Mouse (Mus musculus): ENCODE results near the gene Rps6kb2.
A peak's percentile ranks its signal among the peaks of the same experiment; 100 is the strongest.

Rps6kb2 gene

DNA sequence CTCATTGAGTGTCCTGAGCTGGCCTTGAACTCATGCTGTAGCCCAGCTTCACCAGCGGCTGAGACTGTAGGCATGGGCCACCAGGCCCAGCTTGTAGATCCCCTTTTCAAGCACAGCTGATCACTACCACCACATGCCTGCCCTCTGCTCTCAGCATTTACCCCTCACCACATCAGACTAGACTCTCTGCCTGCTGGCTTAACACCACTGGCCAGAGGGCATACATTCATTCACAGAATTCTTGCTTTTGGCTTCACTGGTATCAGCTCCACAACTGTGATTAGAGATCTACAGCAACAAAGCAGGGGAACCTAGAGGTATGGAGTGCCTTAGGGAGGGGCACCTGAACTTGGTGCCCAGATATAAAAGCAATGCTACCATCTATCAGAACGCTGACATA lies 42.7 kb downstream of the Rps6kb2 start:
- no peak for DNase-seq (ENCODE audit: low read depth in 2 of 2, low spot score in 2 of 2)

DNA sequence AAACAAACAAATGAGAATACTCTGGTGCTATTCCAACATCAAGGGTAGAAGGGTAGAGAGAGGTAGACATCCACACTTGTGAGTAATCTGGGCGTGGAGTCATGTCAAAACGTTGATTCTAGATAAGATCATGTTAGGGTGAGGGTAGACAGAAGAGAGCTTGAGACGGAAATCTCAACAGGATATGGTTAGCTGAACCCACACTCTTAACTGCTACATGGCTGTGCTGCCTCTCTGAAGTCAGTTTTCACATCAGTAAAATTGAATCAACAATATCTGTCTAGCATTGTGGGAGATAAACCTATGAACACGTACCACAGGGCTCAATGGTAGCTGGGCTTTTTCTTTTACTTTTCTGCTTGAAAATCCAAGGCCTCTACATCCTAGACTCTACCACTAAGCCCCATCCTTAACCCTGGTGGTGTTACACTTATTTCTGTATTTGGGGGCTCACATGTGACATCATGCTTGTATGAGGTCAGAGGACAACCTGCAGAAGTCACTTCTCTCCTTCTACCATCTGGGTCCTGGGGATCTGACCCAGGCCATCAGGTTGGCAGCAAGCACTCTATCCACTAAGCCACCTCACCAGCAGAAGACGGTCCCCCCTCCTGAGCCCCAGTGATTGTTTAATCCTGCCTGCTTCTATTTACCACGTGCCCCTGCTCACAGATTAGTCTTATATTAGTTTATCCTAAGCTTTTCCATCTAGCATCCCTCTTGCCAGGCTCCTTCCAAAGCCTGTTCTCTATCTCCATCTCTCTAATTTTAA lies 43.3 kb downstream of the Rps6kb2 start:
- peak; percentile 68 to 72 for DNase-seq (ENCODE audit: low read depth in 2 of 2, low spot score in 2 of 2)

DNA sequence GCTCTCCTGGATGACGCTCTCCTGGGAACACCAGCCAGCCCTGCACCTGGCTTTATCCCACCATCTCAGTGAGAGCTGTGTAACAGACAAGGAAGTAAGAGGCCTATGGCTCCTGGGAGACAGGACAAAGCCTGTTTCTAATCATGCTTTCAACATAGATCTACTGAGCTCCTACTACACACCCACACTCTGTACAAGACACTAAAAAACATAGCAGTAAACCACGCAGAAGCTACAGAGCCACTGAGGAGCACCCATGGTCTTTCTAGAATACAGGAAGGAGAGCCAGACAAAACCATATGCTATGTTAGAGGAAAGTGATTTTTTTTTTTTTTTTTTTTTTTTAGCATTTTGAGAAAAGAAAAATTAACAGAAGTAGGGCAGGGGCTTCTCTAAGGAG lies 44.8 kb downstream of the Rps6kb2 start:
- DNase-seq (ENCODE audit: low read depth in 2 of 2, low spot score in 2 of 2): no peak

DNA sequence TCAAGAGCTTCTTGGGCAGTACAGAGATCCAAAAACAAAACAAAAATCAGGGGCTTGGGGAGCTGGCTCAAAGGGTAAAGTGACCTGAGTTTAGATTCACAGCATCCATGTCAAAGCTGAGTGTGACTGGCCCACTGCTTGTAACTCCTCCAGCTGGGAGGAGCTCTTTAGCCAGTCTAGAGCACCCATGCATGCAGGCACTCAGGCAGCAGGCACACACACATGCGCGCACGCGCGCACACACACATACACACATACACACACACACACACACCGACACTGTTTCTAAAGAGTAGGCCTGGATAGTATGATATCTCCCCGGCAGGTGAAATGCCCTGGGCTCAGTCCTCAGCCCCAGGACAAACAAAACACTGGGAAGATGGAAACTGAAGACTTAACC lies 46.1 kb downstream of the Rps6kb2 start:
- DNase-seq (ENCODE audit: low read depth in 2 of 2, low spot score in 2 of 2): no peak

DNA sequence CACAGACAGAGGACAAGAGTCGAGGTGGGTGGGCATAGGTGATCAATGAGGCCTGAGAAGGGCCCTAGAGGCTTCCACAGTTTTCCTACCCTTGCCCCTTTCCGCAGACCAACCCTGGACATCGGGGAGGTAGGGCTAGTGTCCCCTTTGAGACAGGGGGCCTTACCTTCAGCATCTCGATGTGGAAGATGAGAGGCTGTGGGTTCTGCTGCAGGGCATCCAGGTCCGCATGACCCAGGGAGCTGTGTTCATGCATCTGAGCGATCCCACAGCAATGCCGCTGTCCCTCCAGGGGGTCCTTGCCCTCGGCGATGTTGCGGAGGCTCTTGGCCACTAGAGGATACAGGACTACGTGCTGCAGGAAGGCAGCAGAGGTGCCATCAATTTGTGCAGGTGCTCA lies 47.3 kb downstream of the Rps6kb2 start:
- no peak for DNase-seq (ENCODE audit: low read depth in 2 of 2, low spot score in 2 of 2)

DNA sequence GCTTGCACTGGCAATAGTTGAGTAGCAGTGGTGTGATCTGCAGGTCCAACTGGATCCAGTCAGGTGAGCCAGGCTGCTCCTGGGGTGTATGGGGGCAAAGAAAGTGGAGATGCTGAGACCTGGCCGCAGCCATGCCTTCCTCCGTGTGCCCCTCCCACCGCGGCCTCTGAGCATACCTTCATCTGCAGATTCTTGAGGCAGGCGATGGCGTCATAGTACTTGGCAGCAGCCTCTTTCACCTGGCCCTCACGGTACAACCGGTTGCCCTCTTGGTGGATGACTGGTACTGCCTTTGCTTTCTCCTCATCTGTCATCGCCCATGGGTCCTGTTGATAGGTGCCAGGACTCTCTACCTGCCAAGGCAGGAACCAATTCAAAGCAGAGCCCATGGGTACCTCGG lies 48.0 kb downstream of the Rps6kb2 start:
- DNase-seq (ENCODE audit: low read depth in 2 of 2, low spot score in 2 of 2): no peak

DNA sequence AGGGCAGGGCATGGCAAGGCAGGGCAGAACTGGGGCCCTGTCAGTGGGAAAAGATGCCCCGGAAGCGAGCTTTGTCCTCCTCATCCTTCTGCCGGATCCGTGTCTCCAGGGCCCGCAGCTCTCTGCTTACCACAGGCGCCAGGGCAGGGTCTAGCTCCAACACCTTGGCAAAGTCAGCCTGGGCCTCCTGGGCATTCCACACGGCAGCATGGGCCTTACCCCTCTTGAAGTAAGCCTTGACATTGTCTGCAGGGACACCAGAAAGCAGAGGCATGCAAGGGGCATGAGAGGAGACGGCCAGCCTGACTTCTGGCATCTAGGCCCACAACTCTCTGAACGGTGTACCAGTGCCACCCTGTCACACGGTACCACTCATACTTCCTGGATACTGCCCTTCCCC lies 48.6 kb downstream of the Rps6kb2 start:
- DNase-seq (ENCODE audit: low read depth in 2 of 2, low spot score in 2 of 2): no peak

DNA sequence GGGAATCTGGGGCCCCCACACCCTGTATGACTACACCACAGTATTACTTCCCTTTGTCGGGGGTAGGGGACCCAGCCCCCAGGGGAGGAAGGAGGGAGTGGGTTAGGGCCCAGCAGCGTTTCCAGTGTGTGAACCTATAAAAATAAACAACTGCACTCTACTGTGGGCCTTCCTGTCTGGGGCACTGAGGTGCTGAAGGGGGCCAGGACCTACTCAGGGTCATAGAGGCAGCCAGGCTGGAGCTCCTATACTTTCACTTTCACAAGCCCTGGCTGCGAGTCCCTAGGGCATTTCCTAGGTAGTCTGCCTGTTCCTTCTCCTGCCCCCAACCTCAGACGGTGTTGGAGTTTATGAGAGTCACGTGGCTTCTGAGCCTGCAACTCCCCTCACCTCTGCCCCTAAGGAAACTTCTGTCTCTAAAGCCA lies 49.3 kb downstream of the Rps6kb2 start:
- peak; percentile 57 to 60 for DNase-seq (ENCODE audit: low read depth in 2 of 2, low spot score in 2 of 2)

DNA sequence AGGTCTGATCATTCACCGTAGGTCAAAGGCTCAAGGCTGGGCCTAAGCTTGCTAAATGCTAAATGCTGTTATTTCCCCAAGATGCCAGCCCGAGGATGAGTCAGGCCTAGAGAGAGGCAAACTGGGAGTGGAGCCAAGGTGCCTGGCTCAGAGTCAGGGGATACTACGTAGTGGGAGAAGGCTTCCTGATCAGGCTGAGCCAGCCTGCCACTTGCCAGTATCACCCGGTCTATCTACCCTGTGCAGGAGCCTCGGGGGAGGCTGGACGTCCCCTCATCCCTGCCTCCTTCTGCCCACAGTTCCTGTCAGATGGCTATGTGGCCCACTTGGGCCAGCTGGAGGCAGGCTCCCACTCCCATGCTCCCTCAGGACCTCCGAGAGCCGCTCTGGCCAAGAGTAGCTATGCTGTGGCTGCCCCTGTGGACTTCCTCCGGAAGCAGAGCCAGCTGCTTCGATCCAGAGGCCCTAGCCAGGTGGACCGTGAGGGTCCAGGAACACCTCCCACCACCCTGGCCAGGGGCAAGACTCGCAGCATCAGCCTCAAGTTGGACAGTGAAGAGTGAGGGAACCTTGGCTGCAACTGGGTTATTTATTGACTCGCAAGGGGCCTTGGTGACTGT lies 49.9 kb downstream of the Rps6kb2 start:
- DNase-seq (ENCODE audit: low read depth in 2 of 2, low spot score in 2 of 2): no peak

DNA sequence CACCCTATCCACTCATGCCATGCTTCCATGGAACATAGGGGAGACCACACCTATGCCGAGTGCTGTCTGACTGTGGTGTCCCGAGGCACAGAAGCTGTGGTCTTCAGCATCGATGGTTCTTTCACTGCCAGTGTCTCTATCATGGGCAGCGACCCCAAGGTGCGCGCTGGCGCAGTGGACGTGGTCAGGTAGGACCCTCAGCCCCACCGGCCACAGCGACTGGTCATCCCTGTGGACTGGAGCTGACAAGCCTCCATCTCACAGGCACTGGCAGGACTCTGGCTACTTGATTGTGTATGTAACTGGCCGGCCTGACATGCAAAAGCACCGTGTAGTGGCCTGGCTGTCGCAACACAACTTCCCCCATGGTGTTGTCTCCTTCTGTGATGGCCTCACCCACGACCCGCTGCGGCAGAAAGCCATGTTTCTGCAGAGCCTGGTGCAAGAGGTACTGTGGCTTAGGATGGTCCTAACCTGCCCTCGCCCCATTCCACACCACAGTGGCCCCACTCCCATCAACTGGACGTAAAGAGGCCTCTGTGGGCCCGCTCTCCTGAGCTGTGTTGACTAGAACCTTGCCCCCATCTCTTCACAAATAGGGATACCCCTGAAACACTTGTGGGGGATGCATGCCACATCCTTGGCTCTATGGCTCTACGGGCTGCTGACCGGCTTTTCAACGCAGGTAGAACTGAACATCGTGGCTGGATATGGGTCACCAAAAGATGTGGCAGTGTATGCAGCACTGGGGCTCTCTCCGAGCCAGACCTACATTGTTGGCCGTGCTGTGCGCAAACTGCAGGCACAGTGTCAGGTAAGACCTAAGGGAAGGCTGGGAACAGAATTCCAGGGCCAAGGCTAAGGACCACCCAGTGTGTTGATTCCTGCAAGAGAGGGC lies 50.8 kb downstream of the Rps6kb2 start:
- no peak for DNase-seq (ENCODE audit: low read depth in 2 of 2, low spot score in 2 of 2)

DNA sequence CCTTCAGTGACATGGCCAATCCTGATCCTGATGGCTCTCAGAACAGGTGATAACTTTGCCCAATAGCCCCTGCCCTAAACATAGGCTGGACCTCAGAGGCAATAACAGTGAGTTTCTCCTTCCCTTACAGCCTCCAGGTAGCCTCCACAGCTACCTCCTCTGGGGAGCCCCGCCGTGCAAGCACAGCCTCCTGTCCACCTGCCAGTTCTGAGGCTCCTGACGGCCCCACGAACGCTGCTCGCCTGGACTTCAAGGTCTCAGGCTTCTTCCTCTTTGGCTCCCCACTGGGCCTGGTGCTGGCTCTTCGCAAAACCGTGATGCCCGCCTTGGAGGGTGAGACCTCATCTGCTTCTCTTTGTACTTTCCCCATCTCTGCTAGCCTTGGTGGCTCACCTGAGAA lies 54.6 kb downstream of the Rps6kb2 start:
- DNase-seq (ENCODE audit: low read depth in 2 of 2, low spot score in 2 of 2): no peak

DNA sequence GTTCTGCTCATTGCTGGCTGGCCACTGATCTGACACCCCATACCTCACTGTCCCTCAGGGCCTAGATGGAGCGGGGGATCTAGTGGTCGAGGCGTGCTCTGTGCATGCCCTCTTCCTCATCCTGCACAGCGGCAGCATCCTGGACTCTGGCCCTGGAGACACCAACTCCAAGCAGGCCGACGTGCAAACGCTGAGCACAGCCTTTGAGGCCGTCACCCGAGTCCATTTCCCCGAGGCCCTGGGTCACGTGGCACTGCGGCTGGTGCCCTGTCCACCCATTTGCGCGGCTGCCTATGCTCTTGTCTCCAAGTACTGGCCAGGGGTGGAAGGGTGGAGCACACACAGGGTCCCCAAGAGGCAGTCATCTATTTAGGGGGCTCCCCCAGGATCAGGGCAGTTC lies 56.5 kb downstream of the Rps6kb2 start:
- DNase-seq (ENCODE audit: low read depth in 2 of 2, low spot score in 2 of 2): no peak

DNA sequence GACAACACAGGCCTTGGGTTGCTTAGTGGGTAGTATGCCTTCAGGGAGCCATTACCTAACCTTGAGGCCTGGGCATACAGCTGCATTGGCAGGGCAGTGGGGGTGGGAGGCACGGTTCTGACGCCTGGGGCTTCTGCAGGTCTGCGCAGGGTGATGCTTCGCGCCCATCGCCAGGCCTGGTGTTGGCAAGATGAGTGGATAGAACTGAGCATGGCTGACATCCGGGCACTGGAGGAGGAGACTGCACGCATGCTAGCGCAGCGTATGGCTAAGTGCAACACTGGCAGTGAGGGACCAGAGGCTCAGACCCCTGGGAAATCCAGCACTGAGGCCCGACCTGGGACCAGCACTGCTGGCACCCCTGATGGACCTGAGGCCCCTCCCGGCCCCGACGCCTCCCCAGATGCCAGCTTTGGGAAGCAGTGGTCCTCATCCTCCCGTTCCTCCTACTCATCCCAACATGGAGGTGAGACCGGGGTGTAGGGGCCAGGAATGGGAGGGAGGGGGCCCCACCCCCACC lies 58.4 kb downstream of the Rps6kb2 start:
- no peak for DNase-seq (ENCODE audit: low read depth in 2 of 2, low spot score in 2 of 2)
